Mouse (Mus musculus) gastrocnemius, postnatal 36 days (tissue): ENCODE measurements around the gene Foxf1. TPM values are rescaled to one million over a fixed set of nuclear protein-coding genes. Genes with fewer than 3 reads are reported as not detected.

Experiments
- DNase-seq, 2 experiments: peaks; one replicate each; pipeline ENCODE4 v3.0.0; 2022
- intact Hi-C: fragments of 180-260 bp; cut with DNase I; formaldehyde crosslinking; loops from one replicate; pipeline ENCODE4 v1.15.1; 2025
- total RNA-seq, 2 experiments: library from RNA; stranded (reverse); gene quantifications; 2 replicates each; pipeline ENCODE4 v1.2.3; 2021

The Foxf1 gene
- total RNA-seq, 2 experiments from 2014 or later = not detected

DNA sequence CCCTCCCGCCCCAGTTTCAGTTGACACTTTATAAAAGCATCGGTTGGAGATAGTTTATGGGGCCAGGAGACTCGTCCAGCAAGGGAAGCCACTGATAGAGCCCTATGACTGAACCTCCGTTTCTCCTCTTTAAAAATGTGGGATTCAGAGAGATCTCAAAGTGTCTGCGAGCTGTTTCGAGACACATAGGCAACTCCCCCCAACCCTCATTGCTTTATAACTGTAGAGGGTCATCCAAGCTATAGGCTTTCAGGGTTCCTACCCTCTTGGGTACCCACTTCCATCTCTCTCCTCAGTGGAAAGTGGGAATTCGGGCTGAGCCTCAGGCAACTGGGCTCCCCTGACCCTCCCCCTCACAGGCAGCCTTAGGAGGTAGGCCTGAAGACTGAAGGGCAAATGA is 2.8 kb upstream of the Foxf1 start:
- intact Hi-C loops = no loop called here
- no peak for DNase-seq

DNA sequence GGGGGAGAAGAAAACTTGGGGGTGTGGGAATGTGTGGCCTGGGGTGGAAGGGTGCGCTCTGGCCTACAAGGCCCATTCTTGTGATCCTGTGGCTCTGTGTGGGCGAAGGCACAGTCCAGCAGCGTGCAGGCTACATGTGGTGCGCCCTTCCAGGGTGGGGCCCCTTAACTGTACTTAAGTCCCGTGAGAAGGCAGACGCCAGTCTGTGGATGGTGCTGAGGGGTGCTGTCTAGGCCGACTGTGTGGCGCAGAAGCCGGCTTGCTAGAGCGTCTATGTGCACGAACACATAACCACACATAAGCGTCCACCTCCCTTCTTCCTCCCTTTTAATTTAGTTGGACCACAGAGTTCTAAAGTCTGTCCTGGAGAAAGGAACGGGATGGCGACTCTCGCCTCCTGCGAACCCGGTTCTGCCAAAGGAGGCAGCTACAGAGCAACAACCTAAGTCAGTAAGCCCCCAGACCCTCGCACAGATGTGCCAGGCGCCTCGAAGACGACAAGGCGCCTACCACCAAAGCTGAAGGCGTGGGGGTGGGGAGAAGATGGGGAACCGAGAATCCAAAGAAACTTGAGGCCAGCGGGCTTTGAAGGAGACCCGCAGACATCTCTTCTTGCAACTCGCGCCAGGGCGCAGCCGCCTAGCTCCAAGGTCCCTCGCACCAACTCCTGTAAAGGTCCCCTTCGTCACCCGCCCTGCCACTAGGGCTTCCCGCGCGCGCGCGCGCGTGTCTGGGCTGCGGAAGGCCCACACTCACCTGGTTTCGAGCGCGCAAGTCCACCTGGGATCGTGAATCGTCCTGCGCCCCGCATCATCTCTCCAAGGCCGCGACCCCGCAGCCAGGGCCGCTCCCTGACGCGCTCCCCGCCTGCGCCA is 1.7 kb upstream of the Foxf1 start:
- intact Hi-C loops = no loop called here
- DNase-seq = no peak

DNA sequence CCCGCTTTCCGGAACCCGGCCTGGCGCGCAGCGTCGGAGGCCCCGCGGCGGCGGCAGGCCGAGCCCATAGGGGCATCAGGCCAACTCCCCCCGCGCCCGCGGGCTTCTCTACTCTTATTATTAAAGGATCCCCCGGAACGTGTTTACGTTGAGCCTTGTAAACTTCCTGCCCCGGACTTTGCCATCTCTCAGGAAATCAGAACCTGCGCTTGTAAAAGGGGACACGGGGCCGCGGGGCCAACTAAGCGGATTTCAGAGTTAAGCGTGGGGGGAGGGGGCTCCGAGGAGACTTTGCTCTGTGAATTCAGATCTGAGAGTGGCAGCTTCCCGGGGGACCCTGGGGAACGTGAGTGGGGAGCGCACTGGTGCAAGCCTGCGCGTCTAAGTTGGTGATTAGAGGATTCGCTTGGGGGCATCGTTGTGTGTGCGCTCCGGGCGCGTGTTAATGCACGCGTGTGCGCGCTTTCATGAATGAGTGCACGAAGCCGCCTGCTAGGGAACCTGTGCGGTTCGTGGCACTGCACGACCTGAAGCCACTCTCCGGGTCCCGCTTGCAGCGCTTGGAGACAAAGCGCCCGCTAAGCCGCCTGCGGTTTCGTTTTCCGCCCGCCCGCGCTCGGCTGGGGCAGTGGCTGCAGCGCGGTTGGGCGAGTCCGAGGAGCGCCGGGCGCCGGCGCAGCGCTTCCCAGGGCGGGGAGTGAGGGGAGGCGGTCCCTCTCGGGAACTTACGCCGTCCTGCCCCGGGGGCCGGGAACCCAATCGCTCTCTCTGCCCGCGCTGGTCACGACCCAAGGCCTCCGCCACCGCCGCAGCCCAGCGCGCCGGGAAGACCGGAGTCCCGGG is 872 bp upstream of the Foxf1 start:
- DNase-seq = peak; percentile 53 to 59
- intact Hi-C loops = no loop called here

- intact Hi-C loops = loop anchor here (2.0 kb wide), 1 partner anchor 111 kb away; no protein-coding TSS in a partner anchor
- DNase-seq = no peak
Measured at GRCm38 (mm10) chr8:121083936-121084209, 313 bp upstream of the Foxf1 start.

GRCm38 (mm10) chr8:121085011-121085410 is 825 bp downstream of the Foxf1 start:
- intact Hi-C loops = loop anchor here (2.0 kb wide), 1 partner anchor 112 kb away; no protein-coding TSS in a partner anchor
- no peak for DNase-seq

- intact Hi-C loops = loop anchor here (2.0 kb wide), 1 partner anchor 113 kb away; no protein-coding TSS in a partner anchor
- no peak for DNase-seq
Measured at GRCm38 (mm10) chr8:121085561-121085960, 1.4 kb downstream of the Foxf1 start.

GRCm38 (mm10) chr8:121086004-121086900 is 2.1 kb downstream of the Foxf1 start:
- intact Hi-C loops = no loop called here
- DNase-seq = no peak

DNA sequence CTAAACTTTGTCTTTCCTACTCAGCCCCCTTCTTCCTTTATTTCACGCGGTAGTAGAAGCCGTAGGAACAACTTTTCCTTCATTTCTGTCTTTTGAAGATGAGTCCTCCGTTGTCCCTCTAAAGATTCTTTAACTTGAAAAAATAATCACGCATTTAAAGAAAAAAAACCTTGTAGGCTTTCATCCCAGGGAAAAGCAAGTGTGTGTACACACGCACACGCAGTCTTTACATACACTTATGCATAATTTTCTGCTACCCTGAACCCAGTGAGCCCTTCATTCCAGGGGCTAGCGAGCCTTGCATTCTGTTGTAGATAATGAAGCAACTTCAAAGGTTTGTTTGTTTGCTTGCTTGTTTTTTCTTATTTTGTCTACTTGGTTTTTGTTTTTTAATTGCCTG is 4.1 kb downstream of the Foxf1 start:
- intact Hi-C loops = no loop called here
- no peak for DNase-seq

DNA sequence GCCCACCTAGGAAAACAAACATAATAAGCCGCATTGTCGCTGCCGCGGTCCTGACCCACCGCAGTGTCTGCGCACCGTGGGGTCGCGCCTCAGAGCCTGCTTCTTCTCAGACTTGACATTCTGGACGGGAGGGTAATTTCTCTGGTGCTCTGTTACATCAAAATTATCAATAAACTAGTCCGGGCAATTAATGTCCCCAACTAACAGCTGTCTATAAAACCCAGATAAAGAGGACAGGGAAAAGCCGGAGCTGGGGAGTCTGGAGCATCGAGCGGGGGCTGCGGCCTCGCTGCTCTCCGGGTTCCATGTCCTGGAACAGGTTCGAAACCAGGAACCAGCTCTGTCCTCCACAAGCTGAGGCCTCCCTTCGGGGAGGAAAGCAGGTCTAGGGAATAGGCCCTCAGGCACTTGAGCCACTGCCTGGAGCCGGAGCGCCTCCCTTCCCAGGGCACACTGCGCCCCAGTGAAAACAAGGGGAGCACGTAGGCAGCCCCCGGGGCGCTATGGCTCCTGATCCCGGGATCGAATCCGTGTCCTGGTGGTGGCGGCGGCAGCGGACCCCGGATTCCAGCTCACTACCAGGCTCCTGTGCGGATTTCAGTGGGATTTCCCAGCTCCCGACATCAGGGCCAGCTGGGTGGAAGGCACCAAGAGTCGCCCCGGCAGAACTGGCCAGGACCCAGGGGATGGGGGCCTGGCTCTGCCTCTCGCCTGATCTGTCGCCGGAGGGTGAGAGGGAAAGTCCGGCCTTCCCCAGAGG is 4.9 kb downstream of the Foxf1 start:
- DNase-seq = no peak
- intact Hi-C loops = no loop called here

DNA sequence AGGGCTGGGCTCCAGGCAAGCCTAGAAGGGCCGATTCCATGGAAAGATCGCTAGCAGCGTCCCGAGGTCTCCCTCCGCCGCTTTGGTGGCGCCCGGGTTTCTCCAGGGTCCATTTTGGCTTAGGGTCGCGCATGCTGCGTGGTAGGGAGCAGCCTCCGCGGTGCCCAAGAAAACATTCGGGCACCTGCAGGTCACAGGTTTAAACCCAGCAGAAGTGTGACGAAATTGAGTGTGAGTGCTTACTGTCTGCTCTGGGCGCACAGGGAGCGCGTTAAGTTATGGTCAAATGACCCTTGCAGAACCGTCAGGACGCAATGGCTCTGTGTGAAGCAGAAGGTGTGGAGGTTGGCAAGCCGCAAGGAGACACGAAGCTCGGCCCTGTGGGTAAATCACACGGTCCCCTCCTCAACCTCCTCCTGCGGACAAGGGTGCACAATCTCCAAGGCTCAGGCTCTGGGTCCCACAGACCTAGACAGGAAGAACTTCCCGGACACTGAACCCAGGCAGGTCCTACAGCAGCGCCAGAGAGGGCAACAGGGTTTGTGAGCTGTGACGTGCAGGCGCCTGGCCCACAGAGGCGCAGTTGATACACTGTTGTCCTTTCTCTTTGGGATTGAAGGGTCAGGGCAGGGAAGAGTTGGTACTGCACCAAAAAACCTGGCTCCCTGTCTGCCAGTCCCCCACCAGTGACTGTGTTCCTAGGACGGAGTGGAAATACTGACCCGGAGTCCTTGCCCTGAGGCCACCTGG is 5.6 kb downstream of the Foxf1 start:
- no peak for DNase-seq
- intact Hi-C loops = loop anchor here (10.0 kb wide), 1 partner anchor 405 kb away; no protein-coding TSS in a partner anchor

GRCm38 (mm10) chr8:121090716-121091115 is 6.5 kb downstream of the Foxf1 start:
- no peak for DNase-seq
- intact Hi-C loops = loop anchor here (10.0 kb wide), 1 partner anchor 406 kb away; no protein-coding TSS in a partner anchor

DNA sequence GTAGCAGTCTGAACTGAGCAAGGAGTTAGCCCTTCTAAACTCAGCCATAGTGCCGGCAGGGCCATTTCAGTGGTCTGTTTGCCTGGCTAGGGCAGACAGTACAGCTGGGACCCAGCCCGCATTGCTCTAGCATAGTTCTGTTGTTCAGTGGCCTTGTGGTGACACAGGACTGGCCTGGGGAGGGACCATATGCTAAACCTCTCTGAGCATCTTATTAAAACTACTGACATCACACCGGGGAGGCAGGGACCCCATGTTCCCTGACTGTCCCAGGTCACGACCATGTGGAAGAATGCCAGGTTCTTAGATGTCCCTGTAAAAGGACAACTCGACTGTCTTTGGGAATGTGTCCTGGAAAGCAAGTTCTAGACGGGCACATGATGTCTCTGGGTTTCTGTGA is 8.0 kb downstream of the Foxf1 start:
- intact Hi-C loops = loop anchor here (2.0 to 10.0 kb wide), 4 partner anchors 121 to 407 kb away; no protein-coding TSS in a partner anchor
- DNase-seq = no peak

DNA sequence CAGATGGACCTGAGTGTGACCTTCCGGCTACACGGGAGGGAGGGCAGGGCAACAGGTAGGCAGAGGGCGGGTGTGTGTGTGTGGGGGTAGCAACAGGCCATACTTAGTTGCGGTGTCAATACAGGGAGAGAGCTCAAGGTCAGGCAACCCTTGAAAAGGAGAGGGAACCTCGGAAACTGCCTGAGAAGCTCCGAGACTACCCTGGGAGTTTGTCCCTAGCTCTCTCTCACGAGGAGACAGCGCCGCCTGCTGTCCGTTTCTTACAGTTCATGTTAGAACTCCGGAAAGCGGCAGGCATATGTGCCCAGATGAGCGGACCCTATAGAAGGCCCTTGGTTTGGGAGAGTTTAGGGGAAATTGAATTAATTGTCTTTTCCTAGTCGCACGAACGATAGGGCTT is 8.4 kb downstream of the Foxf1 start:
- DNase-seq = peak; percentile 75 to 78
- intact Hi-C loops = loop anchor here (2.0 to 10.0 kb wide), 4 partner anchors 122 to 408 kb away; no protein-coding TSS in a partner anchor

GRCm38 (mm10) chr8:121093496-121093895 is 9.3 kb downstream of the Foxf1 start:
- intact Hi-C loops = loop anchor here (2.0 to 10.0 kb wide), 4 partner anchors 123 to 409 kb away; no protein-coding TSS in a partner anchor
- DNase-seq = no peak

- intact Hi-C loops = no loop called here
- DNase-seq = peak; percentile 56 to 58
Measured at GRCm38 (mm10) chr8:121104049-121104818, 20.0 kb downstream of the Foxf1 start.

GRCm38 (mm10) chr8:121107668-121108656 is 23.8 kb downstream of the Foxf1 start, which contains the start of gene Mthfsd:
Gene Mthfsd (minus strand): TSS chr8:121108392.
- DNase-seq = peak; percentile 98
- intact Hi-C loops = no loop called here

DNA sequence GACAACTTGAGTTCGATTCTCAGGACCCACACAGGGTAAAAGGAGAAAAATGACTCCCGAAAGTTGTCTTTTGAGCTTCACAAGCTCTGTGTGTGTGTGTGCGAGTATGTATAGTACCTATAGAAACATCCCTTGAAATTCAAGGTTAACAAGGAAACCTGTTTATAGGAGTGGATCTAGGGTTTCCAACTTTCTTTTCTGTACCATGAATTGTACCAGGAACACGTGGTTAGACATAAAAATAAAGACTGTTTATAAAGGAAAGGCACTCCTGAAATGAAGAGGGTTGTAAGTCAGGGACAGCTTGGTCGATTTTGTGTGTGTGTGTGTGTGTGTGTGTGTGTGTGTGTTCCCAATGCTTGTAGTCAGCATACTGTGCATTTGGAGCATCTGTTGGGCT is 24.5 kb downstream of the Foxf1 start:
- DNase-seq = no peak

More for the DNA sequence above, 24.5 kb downstream of the Foxf1 start:
- intact Hi-C loops = no loop called here
